Mouse (Mus musculus) heart, postnatal 0 days (tissue): ENCODE results near the gene Gm33543. TPM values are rescaled to one million over a fixed set of nuclear protein-coding genes. Genes with fewer than 3 reads are reported as not detected.

Experiments used
- ATAC-seq: fragments of 200-750 bp; cut with Nextera tagmentation; 2 replicates; pipeline ENCODE4 v1.8.0; 2017; ENCODE audit warnings: low read depth, moderate number of reproducible peaks, moderate library complexity; ENCODE audit not compliant: insufficient read depth
- DNase-seq: peaks from one replicate; pipeline ENCODE4 v3.0.0-alpha.2; 2016; ENCODE audit warnings: low spot score
- H3K27ac ChIP-seq: fragments of 300-500 bp; sonication (generic); 2 replicates; pipeline ENCODE4 v1.5.1; 2014; ENCODE audit warnings: low read depth, mild to moderate bottlenecking
- H3K27me3 ChIP-seq: fragments of 300-500 bp; sonication (generic); 2 replicates; pipeline ENCODE4 v1.6.1; 2014; ENCODE audit warnings: low read length, mixed read lengths; ENCODE audit not compliant: control insufficient read depth, insufficient read depth
- H3K36me3 ChIP-seq: fragments of 300-500 bp; sonication (generic); replicated peaks from 2 replicates; pipeline ENCODE4 v1.6.1; 2014; ENCODE audit warnings: low read length, mixed read lengths; ENCODE audit not compliant: control insufficient read depth, insufficient read depth
- H3K4me1 ChIP-seq: fragments of 300-500 bp; sonication (generic); 2 replicates; pipeline ENCODE4 v1.6.1; 2014; ENCODE audit warnings: antibody characterized with exemption; ENCODE audit not compliant: control insufficient read depth, insufficient read depth
- H3K4me2 ChIP-seq: fragments of 300-500 bp; sonication (generic); 2 replicates; pipeline ENCODE4 v1.6.1; 2014; ENCODE audit warnings: low read depth, mild to moderate bottlenecking, low read length, moderate library complexity
- H3K4me3 ChIP-seq: fragments of 300-500 bp; sonication (generic); 2 replicates; pipeline ENCODE4 v1.5.1; 2014; ENCODE audit warnings: low read depth, low read length
- H3K9ac ChIP-seq: fragments of 300-500 bp; sonication (generic); replicated peaks from 2 replicates; pipeline ENCODE4 v1.6.1; 2014; ENCODE audit warnings: low read depth, low read length, mixed read lengths
- H3K9me3 ChIP-seq: fragments of 300-500 bp; sonication (generic); replicated peaks from 2 replicates; pipeline ENCODE4 v1.6.1; 2016; ENCODE audit warnings: low read length; ENCODE audit not compliant: control insufficient read depth
- CTCF ChIP-seq: IDR thresholded peaks from 2 replicates; pipeline ENCODE4 v1.5.1; 2016; ENCODE audit warnings: antibody characterized with exemption, control low read depth, low read depth
- EP300 ChIP-seq: IDR thresholded peaks from 2 replicates; pipeline ENCODE4 v1.6.1; 2016; ENCODE audit warnings: antibody characterized with exemption, low read depth
- WGBS: fragments of 180-500 bp; shearing (Covaris S2); extraction: QIAGEN DNeasy Blood & Tissue Kit; methylation state at CpG from one replicate; pipeline ENCODE4 v1.1.7; 2014; 5-methylcytosine and 5-hydroxymethylcytosine counted together
- polyA plus RNA-seq: library from polyadenylated mRNA; unstranded; fragments of >200 nt; fragmentation: Nextera tagmentation; extraction: Ambion mirVana; gene quantifications from 2 replicates; pipeline ENCODE4 v1.2.1, GENCODE M21; 2015
- total RNA-seq: library from RNA; depleted of rRNA; stranded (reverse); fragments of >200 nt; gene quantifications from 2 replicates; pipeline ENCODE4 v1.2.3, GENCODE M21; 2014; ENCODE audit warnings: low replicate concordance

Gene Gm33543
- total and polyA plus RNA-seq, 2 experiments from 2014 or later = 0.55 TPM; not detected in 1

DNA sequence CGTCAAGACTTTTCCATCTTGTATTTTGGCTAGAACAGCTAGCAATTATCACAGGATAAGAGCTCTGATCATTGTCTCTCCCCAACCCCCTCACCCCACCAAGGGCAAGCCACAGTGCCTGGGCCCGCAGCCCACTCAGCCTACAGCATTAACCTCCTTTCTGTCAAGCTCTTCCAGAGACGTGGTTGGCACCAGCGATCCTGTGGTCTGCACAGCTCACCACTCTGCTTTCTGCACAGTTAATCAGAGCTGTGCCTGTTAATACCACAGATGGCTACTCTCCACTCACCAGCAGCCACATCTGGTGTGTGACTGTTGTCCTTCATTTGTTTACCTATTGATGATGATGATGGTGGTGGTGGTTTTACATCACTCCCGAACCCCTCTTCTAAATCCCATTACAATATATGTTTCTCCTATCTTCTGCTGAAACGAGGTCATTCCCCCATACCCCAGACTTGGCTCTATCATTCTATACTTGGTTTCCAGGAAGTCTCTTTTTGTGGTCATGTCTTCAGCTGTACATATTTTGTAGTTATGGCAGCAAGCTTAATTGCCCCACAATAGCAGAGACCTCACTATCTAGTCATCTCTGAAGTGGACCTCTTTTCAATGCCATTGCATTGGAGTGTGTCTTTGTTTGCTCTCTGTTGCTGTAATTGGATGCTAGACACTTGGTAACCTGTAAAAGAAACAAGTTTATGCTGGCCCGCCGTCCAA lies 61.7 kb downstream of the Gm33543 start:
- TF ChIP-seq EP300 = no peak
- TF ChIP-seq CTCF = no peak
- ATAC-seq (no peak), DNase-seq (no peak)
- WGBS = 61% methylated on average over 8 of the region's 8 CpGs
- H3K4me2 ChIP-seq = no peak overlapping the region
- H3K9me3 ChIP-seq = no peaks in the 10 kb centered on the region
- no peaks in the 10 kb centered on the region for H3K27me3 ChIP-seq
- no peaks in the 10 kb centered on the region for H3K36me3 ChIP-seq
- no peak overlapping the region for H3K4me3 ChIP-seq
- H3K27ac ChIP-seq = peak overlapping the region; percentile 13; the same call in 1 of the 2 replicates
- H3K4me1 ChIP-seq = 0 out of 2 replicates have a peak, but pooled peaks cover 9% of the 10 kb centered on the region
- H3K9ac ChIP-seq = no peak overlapping the region

DNA sequence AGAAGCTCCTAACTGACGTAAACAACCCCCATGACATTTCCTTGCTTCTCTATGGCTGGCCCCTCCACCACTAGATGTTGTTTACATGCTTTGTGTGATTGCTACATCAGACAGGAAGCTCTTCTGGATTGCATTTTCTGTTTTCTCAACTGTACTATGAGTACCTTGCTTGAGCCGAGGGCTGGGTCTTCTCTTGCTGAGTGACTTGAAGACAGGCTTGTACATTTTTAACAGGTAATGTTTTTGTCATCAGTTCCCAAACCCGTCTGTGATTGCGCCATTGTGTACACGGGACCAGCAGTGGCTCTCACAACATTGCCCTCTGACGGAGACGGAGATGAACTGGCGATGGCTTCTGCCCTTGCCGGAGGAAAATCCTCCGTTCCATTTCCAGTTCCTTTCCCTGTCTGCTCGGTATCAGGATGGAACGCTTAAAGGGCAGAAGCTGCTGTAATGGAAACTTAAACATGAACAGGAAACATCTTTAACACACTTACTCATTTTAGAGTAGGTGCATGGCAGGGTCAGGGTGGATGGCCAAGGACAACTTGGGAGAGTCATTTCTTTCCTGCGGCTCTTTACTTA lies 62.8 kb downstream of the Gm33543 start:
- 63% methylated on average over 13 of the region's 13 CpGs for WGBS
- no peaks in the 10 kb centered on the region for H3K9me3 ChIP-seq
- peak; percentile 23; the same call in 1 of the 2 replicates for TF ChIP-seq CTCF
- no peak for TF ChIP-seq EP300
- no peaks in the 10 kb centered on the region for H3K36me3 ChIP-seq
- H3K27me3 ChIP-seq = no peaks in the 10 kb centered on the region
- H3K4me3 ChIP-seq = no peak overlapping the region
- peak overlapping the region; percentile 13; the same call in 1 of the 2 replicates for H3K4me2 ChIP-seq
- peak overlapping the region; percentile 23; the same call in 1 of the 2 replicates for H3K27ac ChIP-seq
- no peak overlapping the region for H3K9ac ChIP-seq
- DNase-seq (peak; percentile 55), ATAC-seq (no peak; the same call in 1 of the 2 replicates)
- H3K4me1 ChIP-seq = 0 out of 2 replicates have a peak, but pooled peaks cover 13% of the 10 kb centered on the region

DNA sequence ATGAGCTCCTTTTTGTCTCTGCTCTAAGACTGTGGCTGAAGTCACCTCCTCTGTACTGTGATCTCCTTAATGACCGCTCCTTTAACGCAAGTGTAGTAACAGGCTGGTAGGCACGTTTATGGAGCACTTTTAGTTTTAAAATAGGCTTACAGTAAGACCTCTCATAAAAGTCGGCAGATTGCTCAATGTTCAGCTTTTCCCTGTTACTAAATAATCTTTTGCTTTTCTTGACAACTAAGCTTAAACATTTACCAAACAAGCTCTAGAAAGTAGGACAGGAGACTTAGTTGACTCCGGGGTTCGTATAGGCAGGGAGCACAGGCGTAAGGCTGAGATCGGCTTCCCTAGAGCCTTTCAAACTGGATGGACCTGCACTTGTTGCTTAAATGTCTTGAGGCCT lies 64.1 kb downstream of the Gm33543 start:
- Histone ChIP-seq H3K4me1 (0 out of 2 replicates have a peak, but pooled peaks cover 24% of the 10 kb centered on the region), H3K4me2 (no peak overlapping the region), H3K27ac (no peak overlapping the region), H3K36me3 (no peaks in the 10 kb centered on the region), H3K27me3 (no peaks in the 10 kb centered on the region), H3K4me3 (no peak overlapping the region), H3K9ac (no peak overlapping the region), H3K9me3 (no peaks in the 10 kb centered on the region)
- DNase-seq (no peak), ATAC-seq (no peak)
- WGBS = 87% methylated on average over 8 of the region's 8 CpGs
- TF ChIP-seq CTCF (no peak), EP300 (no peak)

DNA sequence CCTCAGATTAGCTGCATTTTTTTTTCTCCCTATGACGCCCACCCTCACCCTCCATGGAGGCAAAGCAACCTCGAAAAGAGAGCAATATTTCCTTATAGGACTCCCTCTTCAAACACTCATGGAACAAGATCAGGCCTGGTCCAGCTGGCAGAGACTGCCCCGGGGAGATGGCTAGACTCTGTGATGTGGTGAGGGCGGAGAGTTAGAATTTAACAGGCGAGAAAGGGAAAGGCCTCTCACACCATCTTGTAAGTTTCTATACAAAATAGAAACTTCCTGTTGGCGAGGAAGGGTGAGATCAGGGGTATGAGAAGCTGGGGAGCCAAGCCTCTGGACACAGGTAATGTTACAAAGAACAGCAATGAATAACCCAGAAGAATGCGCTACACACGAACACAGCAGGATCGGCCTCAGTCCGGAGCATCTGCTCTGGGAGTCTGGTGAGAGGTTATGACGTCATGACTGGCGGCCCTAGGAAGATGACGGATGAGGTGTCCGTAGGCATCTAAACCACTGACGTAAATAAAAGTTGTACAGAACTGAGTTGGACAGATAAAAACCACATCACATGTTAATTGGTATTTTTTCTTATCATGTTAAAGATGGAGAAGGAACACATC lies 64.9 kb downstream of the Gm33543 start:
- no peak overlapping the region for H3K9ac ChIP-seq
- H3K27me3 ChIP-seq = no peaks in the 10 kb centered on the region
- no peaks in the 10 kb centered on the region for H3K36me3 ChIP-seq
- no peaks in the 10 kb centered on the region for H3K9me3 ChIP-seq
- 84% methylated on average over 15 of the region's 15 CpGs for WGBS
- no peak overlapping the region for H3K4me3 ChIP-seq
- no peak overlapping the region for H3K27ac ChIP-seq
- TF ChIP-seq EP300 (no peak), CTCF (no peak)
- H3K4me2 ChIP-seq = no peak overlapping the region
- DNase-seq (no peak), ATAC-seq (no peak)
- 0 out of 2 replicates have a peak, but pooled peaks cover 25% of the 10 kb centered on the region for H3K4me1 ChIP-seq

DNA sequence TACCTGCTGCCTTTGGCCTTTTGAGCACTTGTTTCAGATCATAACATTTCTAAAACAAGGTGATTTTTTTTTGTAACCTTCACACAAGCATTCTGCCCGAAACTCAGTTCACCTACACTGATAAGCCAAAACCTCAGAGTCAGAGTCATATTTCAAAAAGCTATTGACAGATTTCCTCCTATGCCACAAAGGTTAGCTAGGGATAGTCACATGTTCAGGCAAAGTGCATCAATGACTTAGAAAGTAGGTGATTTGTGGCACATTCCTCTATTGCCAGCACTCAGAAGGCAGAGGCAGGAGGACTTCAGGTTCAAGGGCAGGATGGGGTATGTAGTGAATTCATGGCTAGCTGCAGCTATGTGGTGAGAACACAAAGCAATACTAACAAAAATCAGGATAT lies 65.7 kb downstream of the Gm33543 start:
- Histone ChIP-seq H3K4me1 (0 out of 2 replicates have a peak, but pooled peaks cover 25% of the 10 kb centered on the region), H3K4me2 (no peak overlapping the region), H3K4me3 (no peak overlapping the region), H3K27me3 (no peaks in the 10 kb centered on the region), H3K9ac (no peak overlapping the region), H3K27ac (no peak overlapping the region), H3K36me3 (no peaks in the 10 kb centered on the region), H3K9me3 (no peaks in the 10 kb centered on the region)
- WGBS = 83% methylated on average over 1 of the region's 1 CpGs
- DNase-seq (no peak), ATAC-seq (no peak)
- TF ChIP-seq CTCF (no peak), EP300 (no peak)
